8 mouse cellular contexts compared by ENCODE assay signal in the genomic region with DNA sequence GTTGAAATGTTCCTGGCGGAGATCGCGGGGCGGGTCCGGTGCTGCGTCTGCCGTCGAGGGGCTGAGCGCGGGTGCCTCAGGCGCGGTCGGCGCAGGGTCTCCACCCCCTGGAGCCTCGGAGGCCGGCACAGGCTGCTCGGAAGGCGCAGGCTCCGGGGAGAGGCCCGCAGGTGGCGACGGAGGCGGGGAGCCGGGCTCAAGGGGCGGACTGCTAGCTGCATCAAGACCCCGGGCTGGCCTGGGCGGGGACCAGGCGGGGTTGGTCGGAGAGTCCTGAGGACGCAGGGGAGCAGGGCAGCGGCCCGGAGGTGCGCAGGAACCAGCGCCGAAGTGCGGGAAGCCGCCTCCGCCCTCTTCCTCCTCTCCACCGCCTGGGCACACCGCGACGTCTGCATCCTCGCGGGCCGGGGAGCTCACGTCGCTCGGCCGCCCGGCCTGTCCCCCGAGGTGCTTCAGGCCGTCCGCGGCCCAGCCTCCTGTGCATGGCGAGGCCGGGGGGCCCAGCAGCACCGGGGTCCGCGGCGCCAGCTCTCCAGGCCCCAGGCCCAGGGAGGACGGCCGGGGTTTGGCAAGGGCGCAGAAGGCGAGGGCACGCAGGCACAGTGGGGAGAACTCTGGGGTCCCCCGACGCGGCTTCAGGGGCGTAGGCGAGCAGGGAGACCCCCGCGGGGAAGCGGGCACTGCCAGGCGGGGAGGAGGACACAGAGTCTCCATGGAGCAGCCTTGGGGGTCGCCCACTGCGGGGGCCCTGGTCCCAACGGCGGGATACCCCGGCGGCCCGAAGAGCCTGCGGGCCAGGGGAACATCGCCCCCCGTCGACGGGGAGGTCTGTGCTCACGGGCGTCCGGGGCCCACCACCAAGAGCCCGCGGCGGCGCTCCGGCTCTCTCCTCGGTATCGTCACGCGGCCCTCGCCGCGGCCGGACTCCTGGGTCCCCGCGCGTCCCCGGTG. TPM values are rescaled to one million over a fixed set of nuclear protein-coding genes. Genes with fewer than 3 reads are reported as not detected.
DNase-seq lines count a peak whose midpoint lies in the region; ATAC-seq lines count a peak whose summit lies in the region.

No protein-coding gene starts in this region.

- peak overlapping the region; percentile 74 for H3K4me3 ChIP-seq in heart, embryonic 16.5 days (ENCODE audit: low read length)
- peak overlapping the region; percentile 73 for H3K4me3 ChIP-seq in limb, embryonic 15.5 days
- H3K4me3 ChIP-seq in neural tube, embryonic 12.5 days, result peak overlapping the region; percentile 66

- no peak overlapping the region for H3K27ac ChIP-seq in heart, embryonic 16.5 days (ENCODE audit: low read length)
- H3K27ac ChIP-seq in limb, embryonic 15.5 days, result no peak overlapping the region
- H3K27ac ChIP-seq in neural tube, embryonic 12.5 days, result no peak overlapping the region

- peaks cover 71% of the 10 kb centered on the region for H3K27me3 ChIP-seq in heart, embryonic 16.5 days (ENCODE audit: control insufficient read depth, insufficient read depth, low read length)
- H3K27me3 ChIP-seq in limb, embryonic 15.5 days, result peaks cover 82% of the 10 kb centered on the region
- H3K27me3 ChIP-seq in neural tube, embryonic 12.5 days (replicated peaks), result peaks cover 76% of the 10 kb centered on the region

- no peaks in the 10 kb centered on the region for H3K36me3 ChIP-seq in heart, embryonic 16.5 days (ENCODE audit: control insufficient read depth, insufficient read depth)
- H3K36me3 ChIP-seq in limb, embryonic 15.5 days, result no peaks in the 10 kb centered on the region
- H3K36me3 ChIP-seq in neural tube, embryonic 12.5 days, result no peaks in the 10 kb centered on the region

- H3K9ac ChIP-seq in heart, embryonic 16.5 days (ENCODE audit: low read length), result peak overlapping the region; percentile 71
- H3K9ac ChIP-seq in limb, embryonic 15.5 days, result peak overlapping the region; percentile 57
- peak overlapping the region; percentile 75 for H3K9ac ChIP-seq in neural tube, embryonic 12.5 days

- WGBS in heart, embryonic 16.5 days, result under 1% methylated on average over 91 of the region's 106 CpGs
- under 1% methylated on average over 100 of the region's 106 CpGs for WGBS in limb, embryonic 15.5 days
- WGBS in neural tube, embryonic 12.5 days, result under 1% methylated on average over 106 of the region's 106 CpGs

- H3K9me3 ChIP-seq in heart, embryonic 16.5 days (replicated peaks; ENCODE audit: control insufficient read depth, low read length), result no peaks in the 10 kb centered on the region
- no peaks in the 10 kb centered on the region for H3K9me3 ChIP-seq in limb, embryonic 15.5 days
- H3K9me3 ChIP-seq in neural tube, embryonic 12.5 days, result no peaks in the 10 kb centered on the region

- peak; percentile 12; the same call in 1 of the 2 replicates for ATAC-seq in heart, embryonic 16.5 days (replicated peaks; ENCODE audit: extremely low read depth, insufficient read depth, low FRiP score)
- ATAC-seq in limb, embryonic 15.5 days (ENCODE audit: insufficient number of reproducible peaks, low FRiP score, low TSS enrichment, low read depth), result no peak
- ATAC-seq in neural tube, embryonic 12.5 days (ENCODE audit: low FRiP score, low read depth), result peak; percentile 49

- H3K4me2 ChIP-seq in heart, embryonic 16.5 days (ENCODE audit: low read depth, low read length), result peak overlapping the region; percentile 92
- peak overlapping the region; percentile 94 for H3K4me2 ChIP-seq in limb, embryonic 15.5 days
- peak overlapping the region; percentile 94 for H3K4me2 ChIP-seq in neural tube, embryonic 12.5 days (replicated peaks)

- peaks cover 13% of the 10 kb centered on the region; the same call in 1 of the 2 replicates for H3K4me1 ChIP-seq in heart, embryonic 16.5 days (ENCODE audit: control insufficient read depth, insufficient read depth, low read length)
- H3K4me1 ChIP-seq in limb, embryonic 15.5 days, result peaks cover 36% of the 10 kb centered on the region
- H3K4me1 ChIP-seq in neural tube, embryonic 12.5 days, result peaks cover 36% of the 10 kb centered on the region

- peak; percentile 30 for DNase-seq in right cerebral cortex, adult 18-20 months
- DNase-seq in right cerebral cortex, postnatal 10 days (ENCODE audit: low spot score in 2 of 2), result no peak
- peak; percentile 61 for DNase-seq in embryo, embryonic 10 days (ENCODE audit: low spot score)
- no peak for DNase-seq in right cerebral cortex, postnatal 36 days (ENCODE audit: low spot score in 2 of 2)
- no peak for DNase-seq in cerebellum, adult 11-12 months

RNA-seq across cellular contexts. Expression of a gene that starts 0.7 kb away (rescaled TPM):
- 0.70 and 0.79 TPM in 2 replicates for polyA plus RNA-seq in heart, embryonic 16.5 days (2015; fragmentation: Nextera tagmentation; extraction: Ambion mirVana)
- 1.9 and 3.2 TPM in 2 replicates for polyA plus RNA-seq in limb, embryonic 15.5 days (2015; fragmentation: Nextera tagmentation; extraction: Ambion mirVana)
- polyA plus RNA-seq in neural tube, embryonic 12.5 days (2016; fragmentation: Nextera tagmentation; extraction: Ambion mirVana), result 13.6 and 15.1 TPM in 2 replicates

RNA-seq across cellular contexts. Expression of a gene that starts 34.4 kb away (rescaled TPM):
- polyA plus RNA-seq in heart, embryonic 16.5 days (2015; fragmentation: Nextera tagmentation; extraction: Ambion mirVana), result 2.1 and 2.8 TPM in 2 replicates
- polyA plus RNA-seq in limb, embryonic 15.5 days (2015; fragmentation: Nextera tagmentation; extraction: Ambion mirVana), result 2.4 and 2.6 TPM in 2 replicates
- 3.0 and 4.0 TPM in 2 replicates for polyA plus RNA-seq in neural tube, embryonic 12.5 days (2016; fragmentation: Nextera tagmentation; extraction: Ambion mirVana)

RNA-seq across cellular contexts. Expression of a gene that starts 52.9 kb away (rescaled TPM):
- 0.04 and 0.08 TPM in 2 replicates for polyA plus RNA-seq in heart, embryonic 16.5 days (2015; fragmentation: Nextera tagmentation; extraction: Ambion mirVana)
- 0.89 and 0.92 TPM in 2 replicates for polyA plus RNA-seq in limb, embryonic 15.5 days (2015; fragmentation: Nextera tagmentation; extraction: Ambion mirVana)
- 6.4 and 7.9 TPM in 2 replicates for polyA plus RNA-seq in neural tube, embryonic 12.5 days (2016; fragmentation: Nextera tagmentation; extraction: Ambion mirVana)

RNA-seq across cellular contexts. Expression of a gene that starts 56.8 kb away (rescaled TPM):
- 81.1 and 86.1 TPM in 2 replicates for polyA plus RNA-seq in heart, embryonic 16.5 days (2015; fragmentation: Nextera tagmentation; extraction: Ambion mirVana)
- 13.5 and 18.6 TPM in 2 replicates for polyA plus RNA-seq in limb, embryonic 15.5 days (2015; fragmentation: Nextera tagmentation; extraction: Ambion mirVana)
- polyA plus RNA-seq in neural tube, embryonic 12.5 days (2016; fragmentation: Nextera tagmentation; extraction: Ambion mirVana), result 17.8 and 25.6 TPM in 2 replicates

Comparison
In these comparisons a context has a peak if more than half of its experiments do, and no peak if none do; other contexts are left out.
1. DNase-seq: peak in right cerebral cortex, adult 18-20 months (single experiment) and embryo, embryonic 10 days (single experiment); none in right cerebral cortex, postnatal 10 days (0 of 2), right cerebral cortex, postnatal 36 days (0 of 2) and cerebellum, adult 11-12 months (single experiment).
2. Peak in every context shown above with its lines, with median percentiles within 50 percentile points of each other: H3K4me2 ChIP-seq, H3K4me3 ChIP-seq and H3K9ac ChIP-seq.